Mouse (Mus musculus): ENCODE measurements around the gene Dph1. TPM values are rescaled to one million over a fixed set of nuclear protein-coding genes. Genes with fewer than 3 reads are reported as not detected.
A peak's percentile ranks its signal among the peaks of the same experiment; 100 is the strongest.

Gene Dph1
- polyA plus RNA-seq, 1 experiment from 2014 or later = 16.6 TPM

DNA sequence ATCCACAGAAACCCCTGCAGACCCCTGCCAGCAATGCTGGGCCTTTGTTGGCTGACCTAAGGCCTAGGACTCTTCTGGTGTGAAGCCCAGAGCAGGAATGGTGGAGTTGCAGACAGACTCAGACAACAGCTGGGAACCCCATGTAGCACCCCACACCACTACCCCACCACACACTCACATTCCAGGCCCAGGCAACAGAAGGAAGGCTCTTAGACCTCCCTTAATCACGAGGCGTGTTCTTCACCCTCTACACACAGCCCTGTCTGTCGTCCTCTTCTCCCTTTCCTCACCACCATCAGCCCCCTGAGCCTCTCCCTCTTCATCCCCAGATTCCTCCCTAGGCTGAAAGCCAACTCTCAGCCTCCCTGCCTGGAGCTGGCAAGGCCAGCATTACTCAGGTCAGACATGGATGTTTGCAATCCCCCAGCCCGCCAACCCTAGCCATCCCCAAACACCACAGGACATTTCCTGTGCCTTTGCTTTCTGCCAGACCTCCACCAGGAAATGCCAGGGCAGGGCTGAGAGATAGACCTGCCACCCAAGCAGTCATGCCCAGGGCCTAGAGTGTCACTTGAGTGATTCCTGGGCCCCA, 29.5 kb downstream of the Dph1 start:
- H3K36me3 ChIP-seq (replicated peaks) = peaks cover 53% of the 10 kb centered on the region
- H3K9me3 ChIP-seq = no peaks in the 10 kb centered on the region
- no peak overlapping the region for H3K4me2 ChIP-seq
- no peak overlapping the region for H3K9ac ChIP-seq
- peaks cover 39% of the 10 kb centered on the region for H3K27me3 ChIP-seq
- no peak overlapping the region for H3K4me3 ChIP-seq (replicated peaks)
- ATAC-seq (ENCODE audit: low FRiP score) = no peak
- 89% methylated on average over 4 of the region's 4 CpGs for WGBS
- peaks cover 12% of the 10 kb centered on the region for H3K4me1 ChIP-seq
- H3K27ac ChIP-seq = no peak overlapping the region

DNA sequence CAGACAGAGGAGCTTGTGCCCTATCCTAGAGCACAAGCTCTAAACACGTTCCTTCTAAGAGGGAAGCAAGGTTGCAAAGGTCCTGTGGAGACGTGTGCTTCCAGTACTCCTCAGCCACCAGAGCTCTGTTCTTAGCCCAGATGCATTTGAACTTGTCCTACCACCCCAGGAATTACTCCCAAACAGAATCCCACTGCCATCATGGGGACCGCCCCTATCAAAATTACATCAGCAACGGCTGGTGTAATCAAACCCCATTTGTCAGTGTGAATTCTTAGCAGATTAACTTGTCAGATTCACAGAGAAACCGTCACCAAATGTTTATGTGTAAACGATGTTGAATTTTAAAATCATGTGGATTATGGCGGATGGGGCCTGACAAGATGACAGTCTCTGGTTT, 30.1 kb downstream of the Dph1 start:
- Histone ChIP-seq H3K9me3 (no peaks in the 10 kb centered on the region), H3K36me3 (replicated peaks) (peaks cover 53% of the 10 kb centered on the region)
- ATAC-seq (ENCODE audit: low FRiP score) = no peak

DNA sequence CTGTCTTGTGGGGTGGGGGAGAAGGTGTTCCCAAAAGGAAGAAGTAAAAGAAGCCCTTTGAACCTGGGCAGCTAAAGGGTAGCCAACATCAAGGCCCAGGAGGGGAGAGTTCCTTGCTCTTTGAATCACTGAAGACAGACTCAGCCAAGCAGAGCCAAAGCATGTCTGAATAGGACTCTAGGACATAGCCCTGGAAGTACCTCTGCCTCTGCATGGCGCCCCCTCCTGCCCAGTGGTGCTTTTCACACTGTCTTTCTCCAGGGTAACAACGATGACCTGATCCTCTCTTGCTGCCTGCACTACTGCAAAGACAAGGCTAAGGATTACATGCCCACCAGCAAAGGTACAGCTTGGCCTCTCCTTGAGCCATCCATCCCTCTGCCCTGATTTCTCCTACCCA, 31.5 kb downstream of the Dph1 start:
- peaks cover 19% of the 10 kb centered on the region for H3K27me3 ChIP-seq
- no peak overlapping the region for H3K4me3 ChIP-seq (replicated peaks)
- H3K4me2 ChIP-seq = no peak overlapping the region
- no peak overlapping the region for H3K27ac ChIP-seq
- H3K9ac ChIP-seq = no peak overlapping the region
- 60% methylated on average over 2 of the region's 2 CpGs for WGBS
- no peaks in the 10 kb centered on the region for H3K4me1 ChIP-seq
- no peak for ATAC-seq (ENCODE audit: low FRiP score)
- H3K9me3 ChIP-seq = no peaks in the 10 kb centered on the region
- peaks cover 53% of the 10 kb centered on the region for H3K36me3 ChIP-seq (replicated peaks)

More for the DNA sequence above, 30.1 kb downstream of the Dph1 start:
- H3K4me1 ChIP-seq = peaks cover 7% of the 10 kb centered on the region
- H3K27ac ChIP-seq = no peak overlapping the region
- no peak overlapping the region for H3K4me2 ChIP-seq
- WGBS = 89% methylated on average over 7 of the region's 7 CpGs
- no peak overlapping the region for H3K9ac ChIP-seq
- no peak overlapping the region for H3K4me3 ChIP-seq (replicated peaks)
- H3K27me3 ChIP-seq = peaks cover 33% of the 10 kb centered on the region

DNA sequence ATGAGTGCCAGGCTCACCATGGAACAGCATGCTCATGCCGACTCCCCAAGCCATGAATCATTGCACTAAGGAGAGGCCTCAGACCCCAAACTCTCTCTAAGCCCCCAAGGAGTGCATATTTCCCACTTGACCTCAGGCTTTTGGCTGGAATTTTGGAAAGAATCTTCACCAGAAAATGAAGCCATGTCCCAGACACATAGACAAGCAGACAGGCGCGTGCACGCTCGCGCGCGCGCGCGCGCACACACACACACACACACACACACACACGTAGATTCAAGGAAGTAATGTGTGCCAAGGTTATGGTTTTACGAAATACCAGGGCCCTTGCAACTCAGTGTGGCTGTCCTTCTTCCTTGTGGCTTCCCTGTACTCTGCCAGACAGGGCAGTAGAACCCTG, 32.6 kb downstream of the Dph1 start:
- Histone ChIP-seq H3K4me1 (no peaks in the 10 kb centered on the region), H3K4me2 (no peak overlapping the region), H3K4me3 (replicated peaks) (no peak overlapping the region), H3K27ac (no peak overlapping the region), H3K9me3 (no peaks in the 10 kb centered on the region), H3K27me3 (peaks cover 8% of the 10 kb centered on the region), H3K36me3 (replicated peaks) (peaks cover 51% of the 10 kb centered on the region), H3K9ac (no peak overlapping the region)
- WGBS = 93% methylated on average over 14 of the region's 14 CpGs
- no peak for ATAC-seq (ENCODE audit: low FRiP score)

DNA sequence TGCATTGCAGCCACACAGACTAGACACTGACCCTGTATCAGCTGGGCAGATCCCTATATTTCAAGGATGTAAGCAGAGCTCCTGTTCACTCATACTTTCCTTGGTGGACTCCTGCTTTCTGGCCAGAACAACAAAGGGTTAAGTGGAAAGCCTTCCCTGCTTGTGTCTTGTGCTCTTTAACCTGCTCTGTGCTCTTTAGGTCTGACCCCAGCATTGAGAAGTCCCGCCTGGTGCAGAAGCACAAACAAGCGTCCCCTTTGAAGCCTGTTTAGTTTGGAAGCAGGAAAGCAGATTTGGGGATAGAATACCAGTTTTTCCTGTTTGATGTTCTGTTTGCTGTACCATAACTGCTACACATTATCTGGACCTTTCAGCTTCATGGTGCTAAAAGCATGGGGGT, 33.1 kb downstream of the Dph1 start:
- Histone ChIP-seq H3K9ac (no peak overlapping the region), H3K36me3 (replicated peaks) (peaks cover 46% of the 10 kb centered on the region), H3K27me3 (peaks cover 3% of the 10 kb centered on the region), H3K4me2 (no peak overlapping the region), H3K4me3 (replicated peaks) (no peak overlapping the region), H3K9me3 (no peaks in the 10 kb centered on the region), H3K27ac (no peak overlapping the region), H3K4me1 (no peaks in the 10 kb centered on the region)
- 53% methylated on average over 2 of the region's 2 CpGs for WGBS
- no peak for ATAC-seq (ENCODE audit: low FRiP score)

DNA sequence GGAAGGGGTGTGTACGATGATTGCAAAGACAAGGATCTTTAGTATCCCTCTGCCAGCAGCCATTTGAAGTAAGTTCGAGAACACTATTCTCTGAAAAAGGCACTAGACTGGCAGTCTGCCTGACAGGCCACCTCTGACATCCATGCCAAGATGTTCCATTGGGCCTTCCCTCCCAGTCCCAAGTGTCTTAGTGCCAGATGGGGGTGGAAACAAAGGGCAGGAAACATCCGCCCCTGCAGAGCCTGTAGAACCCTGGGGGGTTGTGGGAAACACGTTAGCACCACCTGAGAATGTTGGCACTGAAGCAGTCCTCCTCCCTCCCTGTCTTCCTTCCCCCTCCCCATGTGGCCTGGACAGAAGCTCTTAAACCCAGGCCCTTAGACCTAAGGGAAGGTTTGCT, 34.0 kb downstream of the Dph1 start:
- Histone ChIP-seq H3K9me3 (no peaks in the 10 kb centered on the region), H3K9ac (no peak overlapping the region), H3K27me3 (no peaks in the 10 kb centered on the region), H3K4me3 (replicated peaks) (no peak overlapping the region), H3K4me2 (no peak overlapping the region), H3K27ac (no peak overlapping the region), H3K36me3 (replicated peaks) (peaks cover 39% of the 10 kb centered on the region), H3K4me1 (no peaks in the 10 kb centered on the region)
- ATAC-seq (ENCODE audit: low FRiP score) = no peak
- 68% methylated on average over 4 of the region's 4 CpGs for WGBS

DNA sequence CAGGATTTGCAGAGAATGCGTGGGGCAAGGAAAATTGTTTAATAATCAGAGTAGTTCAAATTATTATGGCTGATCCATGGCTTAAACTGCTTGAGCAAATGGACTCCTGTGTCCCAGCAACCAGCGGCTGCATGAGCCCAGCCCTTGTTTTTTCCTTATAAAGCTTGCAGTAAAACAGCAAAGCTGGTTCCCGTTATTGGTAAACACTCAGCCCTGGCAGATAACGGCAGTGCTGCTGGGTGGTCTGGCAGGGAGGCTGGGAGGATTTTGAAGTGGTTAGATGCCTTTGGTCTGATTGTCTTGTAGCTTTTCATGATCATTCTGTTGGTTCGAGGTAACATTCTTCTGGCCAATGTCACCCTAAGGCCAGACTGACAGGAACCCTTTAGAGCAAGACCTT, 34.6 kb downstream of the Dph1 start:
- Histone ChIP-seq H3K36me3 (replicated peaks) (peaks cover 33% of the 10 kb centered on the region), H3K4me1 (no peaks in the 10 kb centered on the region), H3K27ac (no peak overlapping the region), H3K9me3 (no peaks in the 10 kb centered on the region), H3K27me3 (no peaks in the 10 kb centered on the region), H3K4me2 (no peak overlapping the region), H3K4me3 (replicated peaks) (no peak overlapping the region), H3K9ac (no peak overlapping the region)
- ATAC-seq (ENCODE audit: low FRiP score) = no peak
- 79% methylated on average over 5 of the region's 5 CpGs for WGBS

DNA sequence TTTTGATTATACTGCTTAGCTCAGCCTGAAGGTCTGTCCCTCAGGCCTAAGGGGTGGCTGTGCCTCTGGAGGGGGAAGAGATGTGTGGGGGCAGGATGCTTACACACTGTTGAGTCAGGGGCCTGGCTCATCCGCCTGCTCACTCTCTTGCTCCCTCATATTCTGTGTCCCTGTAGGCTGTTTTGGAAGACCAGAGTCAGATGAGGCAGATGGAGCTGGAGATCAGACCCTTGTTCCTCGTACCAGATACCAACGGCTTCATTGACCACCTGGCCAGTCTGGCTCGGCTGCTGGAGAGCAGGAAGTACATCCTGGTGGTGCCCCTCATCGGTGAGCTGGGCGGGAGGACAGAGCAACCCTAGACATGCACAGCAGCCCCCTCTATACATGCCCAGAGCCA, 35.1 kb downstream of the Dph1 start:
- Histone ChIP-seq H3K36me3 (replicated peaks) (peaks cover 29% of the 10 kb centered on the region), H3K4me2 (no peak overlapping the region), H3K9ac (no peak overlapping the region), H3K4me1 (no peaks in the 10 kb centered on the region), H3K9me3 (no peaks in the 10 kb centered on the region), H3K27ac (no peak overlapping the region), H3K4me3 (replicated peaks) (no peak overlapping the region), H3K27me3 (no peaks in the 10 kb centered on the region)
- 85% methylated on average over 6 of the region's 6 CpGs for WGBS
- ATAC-seq (ENCODE audit: low FRiP score) = no peak

DNA sequence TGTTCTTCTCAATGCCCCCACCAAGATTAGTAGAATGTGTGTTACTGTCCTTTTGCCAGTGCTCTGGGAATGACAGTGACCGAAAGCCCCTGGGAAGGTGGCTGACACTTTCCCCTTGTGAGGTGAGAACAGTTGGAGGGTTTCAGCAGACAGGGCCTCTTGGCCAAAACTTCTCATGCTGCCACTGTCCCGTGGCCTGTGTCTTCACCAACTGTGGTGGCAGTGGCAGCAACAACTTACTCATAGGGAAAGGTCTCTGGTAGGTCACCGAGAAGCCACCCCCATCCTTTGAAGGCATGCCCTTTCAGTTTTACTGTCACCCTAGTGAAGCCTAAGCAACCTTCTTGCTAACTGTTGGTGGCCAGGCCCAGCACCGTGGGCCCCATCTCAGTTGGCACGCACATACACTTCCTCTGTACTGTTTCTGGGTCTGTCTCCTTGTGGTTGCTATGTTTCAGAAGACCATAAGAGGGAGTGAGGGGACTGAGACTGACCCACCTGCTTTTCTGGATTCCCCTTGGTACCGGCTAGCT, 36.9 kb downstream of the Dph1 start:
- H3K27me3 ChIP-seq = no peaks in the 10 kb centered on the region
- no peak overlapping the region for H3K4me3 ChIP-seq (replicated peaks)
- peaks cover 22% of the 10 kb centered on the region for H3K36me3 ChIP-seq (replicated peaks)
- H3K9ac ChIP-seq = no peak overlapping the region
- no peaks in the 10 kb centered on the region for H3K9me3 ChIP-seq
- 80% methylated on average over 6 of the region's 6 CpGs for WGBS
- ATAC-seq (ENCODE audit: low FRiP score) = no peak
- H3K4me2 ChIP-seq = no peak overlapping the region
- no peak overlapping the region for H3K27ac ChIP-seq
- no peaks in the 10 kb centered on the region for H3K4me1 ChIP-seq

DNA sequence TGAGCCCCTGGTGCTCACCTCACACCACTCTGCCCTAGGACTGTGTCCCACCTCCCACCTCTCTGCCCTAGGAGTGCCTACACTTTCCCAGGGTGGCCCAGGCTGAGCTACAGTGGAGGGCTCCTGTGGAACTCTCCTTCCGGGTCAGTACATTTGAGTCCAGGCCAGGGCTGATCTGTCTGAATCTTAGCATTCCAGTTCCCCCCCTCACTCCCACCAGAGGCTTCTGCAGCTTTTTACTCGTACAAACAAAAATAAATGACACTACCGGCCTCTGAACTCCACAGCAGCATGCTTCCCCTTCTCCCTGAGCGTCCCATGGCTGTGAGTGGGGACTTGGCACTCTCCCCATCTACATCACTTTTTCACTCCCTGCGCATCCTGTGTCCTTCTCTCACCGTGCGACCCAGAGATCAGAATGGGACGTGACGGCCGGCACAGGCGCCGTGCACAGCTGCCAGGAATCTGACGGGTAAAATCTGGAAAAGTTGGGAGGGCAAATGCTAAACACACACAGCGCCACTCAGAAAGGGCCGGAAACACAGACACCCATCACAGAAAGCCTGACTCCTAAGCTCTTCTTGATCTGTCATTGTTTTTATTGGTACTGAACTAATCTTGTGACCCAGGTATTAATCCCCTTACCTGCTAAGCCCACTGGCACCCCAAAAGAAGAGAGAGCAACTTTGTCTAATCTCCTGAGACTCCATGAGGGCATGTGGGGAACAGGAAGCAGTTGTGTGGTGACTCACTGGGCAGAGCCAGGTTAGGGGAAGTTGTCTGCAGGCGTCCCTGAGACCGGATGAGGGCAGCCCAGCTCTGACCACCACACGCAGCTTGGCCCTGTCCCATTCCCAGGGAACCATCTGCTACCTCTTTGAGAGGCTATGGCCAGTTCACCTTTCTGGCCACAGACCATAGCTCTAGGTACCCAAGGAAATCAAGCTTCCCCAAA, 38.2 kb downstream of the Dph1 start:
- 84% methylated on average over 18 of the region's 18 CpGs for WGBS
- no peak overlapping the region for H3K4me3 ChIP-seq (replicated peaks)
- no peak overlapping the region for H3K9ac ChIP-seq
- no peaks in the 10 kb centered on the region for H3K9me3 ChIP-seq
- H3K4me2 ChIP-seq = no peak overlapping the region
- peaks cover 1% of the 10 kb centered on the region; the same call in 1 of the 2 replicates for H3K4me1 ChIP-seq
- no peaks in the 10 kb centered on the region for H3K27me3 ChIP-seq
- H3K27ac ChIP-seq = no peak overlapping the region
- peaks cover 26% of the 10 kb centered on the region for H3K36me3 ChIP-seq (replicated peaks)
- no peak for ATAC-seq (ENCODE audit: low FRiP score)

DNA sequence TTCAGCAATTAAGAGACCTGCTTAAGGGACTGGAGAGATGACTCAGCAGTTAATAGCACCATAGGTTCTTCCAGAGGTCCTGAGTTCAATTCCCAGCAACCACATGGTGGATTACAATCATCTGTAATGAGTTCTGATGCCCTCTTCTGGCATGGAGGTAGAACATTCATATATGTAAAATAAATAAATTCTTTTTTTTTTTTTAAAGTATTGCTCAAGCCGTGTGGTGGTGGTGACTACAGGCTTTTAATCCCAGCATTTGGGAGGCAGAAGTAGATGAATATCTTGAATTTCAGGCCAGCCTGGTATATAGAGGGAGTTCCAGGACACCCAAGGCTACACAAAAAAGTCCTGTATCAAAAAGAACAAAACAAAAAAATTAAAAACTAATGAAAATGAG, 40.7 kb downstream of the Dph1 start:
- H3K9ac ChIP-seq = no peak overlapping the region
- no peak overlapping the region for H3K27ac ChIP-seq
- peaks cover 25% of the 10 kb centered on the region for H3K36me3 ChIP-seq (replicated peaks)
- H3K27me3 ChIP-seq = no peaks in the 10 kb centered on the region
- H3K4me1 ChIP-seq = peaks cover 11% of the 10 kb centered on the region
- no peak overlapping the region for H3K4me2 ChIP-seq
- ATAC-seq (ENCODE audit: low FRiP score) = no peak
- 93% methylated on average over 1 of the region's 1 CpGs for WGBS
- H3K9me3 ChIP-seq = no peaks in the 10 kb centered on the region
- H3K4me3 ChIP-seq (replicated peaks) = no peak overlapping the region

DNA sequence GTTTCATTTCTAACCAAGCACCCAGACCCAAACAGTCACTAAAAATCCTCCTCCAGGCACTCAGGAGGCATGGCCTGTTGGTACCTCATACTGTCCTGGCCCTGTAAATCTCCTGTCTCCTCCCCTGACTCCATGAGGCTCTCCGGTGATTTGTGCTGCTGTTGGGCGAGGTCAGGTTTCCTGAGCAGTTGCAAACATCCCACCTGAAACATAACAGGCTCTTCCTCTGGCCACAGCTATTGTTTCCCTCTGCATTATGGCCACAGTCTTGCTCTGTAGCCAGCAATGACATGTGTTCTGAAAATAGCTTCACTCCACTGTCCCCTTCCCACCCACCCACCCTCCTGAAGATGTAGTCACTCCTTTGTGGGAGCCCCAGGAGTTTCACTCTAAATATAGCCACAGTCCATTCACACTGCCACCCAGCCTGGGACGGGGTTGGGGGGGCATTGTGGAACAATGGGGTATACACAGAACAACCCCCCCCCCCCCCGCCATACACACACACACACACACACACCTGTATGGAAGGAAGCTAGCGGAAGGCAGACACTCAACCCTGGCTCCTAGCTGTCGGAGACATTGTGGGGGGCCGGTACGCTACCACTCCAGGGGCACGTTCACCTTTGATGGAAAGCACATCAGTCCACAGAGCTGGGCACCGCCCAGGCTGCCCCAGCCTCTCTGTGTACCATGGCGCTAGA, 42.6 kb downstream of the Dph1 start:
- Histone ChIP-seq H3K9ac (no peak overlapping the region), H3K4me2 (no peak overlapping the region), H3K9me3 (no peaks in the 10 kb centered on the region), H3K27me3 (no peaks in the 10 kb centered on the region), H3K4me3 (replicated peaks) (no peak overlapping the region), H3K4me1 (peaks cover 11% of the 10 kb centered on the region), H3K27ac (peak overlapping the region; percentile 25; the same call in 1 of the 2 replicates), H3K36me3 (replicated peaks) (peaks cover 36% of the 10 kb centered on the region)
- ATAC-seq (ENCODE audit: low FRiP score) = no peak
- WGBS = 94% methylated on average over 10 of the region's 11 CpGs
